Mouse (Mus musculus) ES-E14 (cell line): ENCODE results near the gene Mcm9.

Experiments
- CHD2 ChIP-seq: IDR thresholded peaks from 2 replicates; pipeline ENCODE4 v1.6.1; 2014; ENCODE audit warnings: mild to moderate bottlenecking, low read depth, low read length, inconsistent platforms
- HCFC1 ChIP-seq: IDR thresholded peaks from 2 replicates; pipeline ENCODE4 v1.6.1; 2012; ENCODE audit warnings: low read length, inconsistent platforms, borderline replicate concordance; ENCODE audit not compliant: insufficient read depth
- MAFK ChIP-seq: IDR thresholded peaks from 2 replicates; pipeline ENCODE4 v1.6.1; 2014; ENCODE audit warnings: mild to moderate bottlenecking, low read depth, low read length, inconsistent platforms; ENCODE audit not compliant: insufficient read depth
- ZNF384 ChIP-seq: IDR thresholded peaks from 2 replicates; pipeline ENCODE4 v1.6.1; 2012; ENCODE audit warnings: low read depth, low read length, inconsistent platforms

- TF ChIP-seq ZNF384 = no peak
- TF ChIP-seq MAFK = no peak
- TF ChIP-seq CHD2 = no peak
- 0 out of 2 replicates have a peak, but pooled peaks have one; percentile 10 for TF ChIP-seq HCFC1
These were observed 857 bp downstream of the Mcm9 start for GRCm38 (mm10) chr10:53629247-53629917.
